23 mouse cellular contexts compared by ENCODE assay signal in genomic region chr2:137049367-137049766, GRCm38 (mm10).
DNase-seq lines count a peak whose midpoint lies in the region; ATAC-seq and TF ChIP-seq lines count a peak whose summit lies in the region.
"Had no signal": no experiment of that assay in that cellular context is flagged by ENCODE, and none has a peak within 500 bp of the region (broad histone marks: within the 10 kb centered on the region; RNA-seq: fewer than 3 reads in every experiment).

No protein-coding gene starts in this region.

- no peaks in the 10 kb centered on the region for H3K79me2 ChIP-seq in myocyte (ENCODE audit: control insufficient read depth, insufficient read depth)

- TF ChIP-seq CTCF in left cerebral cortex, adult 2 months (IDR thresholded peaks at IDR 0.05), result no peak

- no peak for TF ChIP-seq POLR2A in limb, embryonic 14.5 days (IDR thresholded peaks at IDR 0.05; ENCODE audit: borderline replicate concordance, extremely low read depth, insufficient read depth, insufficient read length)
- TF ChIP-seq POLR2A in myocyte (IDR thresholded peaks at IDR 0.05; ENCODE audit: insufficient read length, low read depth), result no peak

- H3K36me3 ChIP-seq in limb, embryonic 14.5 days (ENCODE audit: control insufficient read depth, insufficient read depth, low read length), result no peaks in the 10 kb centered on the region
- no peaks in the 10 kb centered on the region; the same call in 1 of the 2 replicates for H3K36me3 ChIP-seq in limb, embryonic 10.5 days
- no peaks in the 10 kb centered on the region for H3K36me3 ChIP-seq in myocyte (ENCODE audit: control insufficient read depth, insufficient read depth)
- H3K36me3 ChIP-seq: liver, embryonic 13.5 days; midbrain, embryonic 10.5 days; neural tube, embryonic 12.5 days had no signal

- intact Hi-C loops in left cerebral cortex, adult 2 months (cut with DNase I), result no loop called here

- ATAC-seq in limb, embryonic 14.5 days (ENCODE audit: low FRiP score, low read depth), result no peak
- no peak for ATAC-seq in erythroblast, adult 5-6 weeks (replicated peaks; ENCODE audit: low FRiP score, poor library complexity, severe bottlenecking)
- ATAC-seq: forebrain, embryonic 14.5 days; hindbrain, embryonic 16.5 days had no signal

- no peak overlapping the region for H3K4me2 ChIP-seq in limb, embryonic 14.5 days (replicated peaks; ENCODE audit: low read depth, low read length, severe bottlenecking)
- peak overlapping the region; percentile 72 for H3K4me2 ChIP-seq in myocyte (ENCODE audit: low read depth)
- H3K4me2 ChIP-seq: heart, embryonic 11.5 days; liver, embryonic 13.5 days; neural tube, embryonic 12.5 days had no signal

- peak; percentile 4 for DNase-seq in limb, embryonic 14.5 days (ENCODE audit: low spot score)
- no peak for DNase-seq in limb, embryonic 10.5 days (ENCODE audit: low spot score)
- DNase-seq in NIH3T3 (ENCODE audit: low read depth), result peak; percentile 76
- peak; percentile 91 for DNase-seq in fibroblast of lung, adult 2 months (ENCODE audit: low read depth)
- DNase-seq in left cerebral cortex, adult 2 months (ENCODE audit: extremely low spot score in 1 of 2, low spot score in 2 of 2), result no peak
- DNase-seq in thymus, adult 18-20 months, result no peak
- DNase-seq: cerebellum, adult 18-20 months; gastrocnemius, postnatal 14 days; kidney, adult 18-20 months; kidney, postnatal 14 days; layer of hippocampus, postnatal 36 days; liver, embryonic 13.5 days; thymus, adult 2 months had no signal

- H3K27me3 ChIP-seq in limb, embryonic 14.5 days (ENCODE audit: control insufficient read depth, insufficient read depth, low read length), result no peaks in the 10 kb centered on the region
- no peaks in the 10 kb centered on the region for H3K27me3 ChIP-seq in limb, embryonic 10.5 days (ENCODE audit: low read depth, poor library complexity, severe bottlenecking)
- no peaks in the 10 kb centered on the region for H3K27me3 ChIP-seq in myocyte (ENCODE audit: control insufficient read depth, insufficient read depth, insufficient read length)
- H3K27me3 ChIP-seq: liver, embryonic 13.5 days; neural tube, embryonic 12.5 days had no signal

- WGBS in limb, embryonic 14.5 days, result 60% methylated on average over 2 of the region's 2 CpGs
- 80% methylated on average over 2 of the region's 2 CpGs for WGBS in limb, embryonic 10.5 days

- H3K27ac ChIP-seq in limb, embryonic 14.5 days (replicated peaks; ENCODE audit: low read depth, low read length), result no peak overlapping the region
- H3K27ac ChIP-seq in limb, embryonic 10.5 days, result no peak overlapping the region
- no peak overlapping the region for H3K27ac ChIP-seq in left cerebral cortex, adult 2 months
- H3K27ac ChIP-seq: layer of hippocampus, adult 2 months; liver, embryonic 13.5 days; macrophage; midbrain, embryonic 10.5 days; neural tube, embryonic 12.5 days had no signal

- H3K4me1 ChIP-seq in limb, embryonic 14.5 days (ENCODE audit: control insufficient read depth, insufficient read depth, low read length), result no peaks in the 10 kb centered on the region
- H3K4me1 ChIP-seq in limb, embryonic 10.5 days, result no peaks in the 10 kb centered on the region
- H3K4me1 ChIP-seq: liver, embryonic 13.5 days; midbrain, embryonic 10.5 days; neural tube, embryonic 12.5 days had no signal

- H3K4me3 ChIP-seq in limb, embryonic 14.5 days (replicated peaks; ENCODE audit: low read length), result no peak overlapping the region
- no peak overlapping the region for H3K4me3 ChIP-seq in limb, embryonic 10.5 days
- no peak overlapping the region for H3K4me3 ChIP-seq in myocyte
- H3K4me3 ChIP-seq in left cerebral cortex, adult 2 months, result no peak overlapping the region
- H3K4me3 ChIP-seq: layer of hippocampus, adult 2 months; liver, embryonic 13.5 days; midbrain, embryonic 10.5 days; neural tube, embryonic 12.5 days had no signal

- H3ac ChIP-seq in myocyte (ENCODE audit: control insufficient read depth, insufficient read length), result no peak overlapping the region

- no peak overlapping the region for H3K9ac ChIP-seq in limb, embryonic 14.5 days (ENCODE audit: low read depth, low read length, severe bottlenecking)
- H3K9ac ChIP-seq: liver, embryonic 13.5 days; neural tube, embryonic 12.5 days had no signal

- H3K9me3 ChIP-seq in limb, embryonic 14.5 days (ENCODE audit: control insufficient read depth, low read length), result no peaks in the 10 kb centered on the region
- H3K9me3 ChIP-seq in limb, embryonic 10.5 days (replicated peaks), result no peaks in the 10 kb centered on the region
- H3K9me3 ChIP-seq: G1E; liver, embryonic 13.5 days; neural tube, embryonic 12.5 days had no signal

TF ChIP-seq in myocyte, 11 proteins besides CTCF, POLR2A, EP300 and RAD21:
- TF ChIP-seq CEBPB (IDR thresholded peaks at IDR 0.05; ENCODE audit: insufficient read depth, poor library complexity, severe bottlenecking), result peak; percentile 85
- no peak for TF ChIP-seq TCF3 (IDR thresholded peaks at IDR 0.05; ENCODE audit: insufficient read length, low read depth)
- no peak for TF ChIP-seq USF1 (IDR thresholded peaks at IDR 0.05; ENCODE audit: low read depth)
- no peak for TF ChIP-seq REST (IDR thresholded peaks at IDR 0.05; ENCODE audit: insufficient read depth, insufficient read length)
- TF ChIP-seq MAX (IDR thresholded peaks at IDR 0.05; ENCODE audit: low read depth), result peak; percentile 72
- no peak for TF ChIP-seq TCF12 (IDR thresholded peaks at IDR 0.05; ENCODE audit: insufficient read depth, poor library complexity, severe bottlenecking)
- TF ChIP-seq E2F4 (IDR thresholded peaks at IDR 0.05; ENCODE audit: insufficient read depth), result no peak
- TF ChIP-seq POLR2AphosphoS2 (IDR thresholded peaks at IDR 0.05; ENCODE audit: insufficient read length, low read depth), result no peak

Comparison
In these comparisons a context has a peak if more than half of its experiments do, and no peak if none do; other contexts are left out.
1. DNase-seq: peak in limb, embryonic 14.5 days (single experiment), NIH3T3 (single experiment) and fibroblast of lung, adult 2 months (single experiment); none in limb, embryonic 10.5 days (single experiment), left cerebral cortex, adult 2 months (0 of 2) and thymus, adult 18-20 months (0 of 2).